Mouse (Mus musculus) embryonic fibroblast, embryonic 13.5 days (primary cell): ENCODE measurements at regions not wholly inside any gene's neighbourhood (a gene's known extent, or its start where the extent isn't known, plus 50 kb on each side); places are given as distances from the start of the nearest gene placed in this dataset.

Experiments used
- H3K27ac ChIP-seq: 2 replicates; pipeline ENCODE4 v1.5.1; 2012; ENCODE audit warnings: low read length, control low read depth, inconsistent platforms; ENCODE audit not compliant: insufficient read depth
- H3K4me1 ChIP-seq: 2 replicates; pipeline ENCODE4 v1.6.1; 2011; ENCODE audit warnings: low read length; ENCODE audit not compliant: control insufficient read depth, insufficient read depth
- H3K4me3 ChIP-seq: 2 replicates; pipeline ENCODE4 v1.5.1; 2011; ENCODE audit warnings: mild to moderate bottlenecking, control low read depth, low read length; ENCODE audit not compliant: insufficient read depth
- CTCF ChIP-seq: IDR thresholded peaks from 2 replicates; pipeline ENCODE4 v1.5.1; 2011; ENCODE audit warnings: mild to moderate bottlenecking, control low read depth, low read length, moderate library complexity, borderline replicate concordance; ENCODE audit not compliant: insufficient read depth
- POLR2A ChIP-seq: IDR thresholded peaks from 2 replicates; pipeline ENCODE4 v1.6.1; 2011; ENCODE audit warnings: low read depth, mild to moderate bottlenecking, control low read depth, low read length, moderate library complexity

DNA sequence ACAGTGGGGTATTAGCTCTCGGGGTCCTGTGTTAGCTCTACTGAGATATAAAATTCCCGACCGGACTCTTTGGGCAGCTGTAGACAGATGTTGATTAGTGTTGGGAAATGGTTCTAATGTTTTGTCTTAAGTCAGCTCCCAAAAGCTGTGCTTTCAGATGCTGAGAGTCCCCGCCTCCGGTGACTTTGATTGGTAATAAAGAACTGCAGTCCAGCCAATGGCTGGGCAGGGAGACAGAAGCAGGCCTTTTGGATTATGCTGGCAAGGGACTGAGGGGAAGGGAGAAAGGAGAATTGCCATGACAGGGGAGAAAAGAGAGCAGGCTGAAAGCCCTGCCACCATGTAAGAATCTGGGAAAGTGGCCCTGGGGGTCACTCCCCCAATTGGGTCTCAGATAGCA is 73.4 kb upstream of the Nabp1 start:
- Histone ChIP-seq H3K27ac (no peak overlapping the region), H3K4me1 (no peaks in the 10 kb centered on the region), H3K4me3 (no peak overlapping the region)
- TF ChIP-seq CTCF (no peak), POLR2A (no peak)

DNA sequence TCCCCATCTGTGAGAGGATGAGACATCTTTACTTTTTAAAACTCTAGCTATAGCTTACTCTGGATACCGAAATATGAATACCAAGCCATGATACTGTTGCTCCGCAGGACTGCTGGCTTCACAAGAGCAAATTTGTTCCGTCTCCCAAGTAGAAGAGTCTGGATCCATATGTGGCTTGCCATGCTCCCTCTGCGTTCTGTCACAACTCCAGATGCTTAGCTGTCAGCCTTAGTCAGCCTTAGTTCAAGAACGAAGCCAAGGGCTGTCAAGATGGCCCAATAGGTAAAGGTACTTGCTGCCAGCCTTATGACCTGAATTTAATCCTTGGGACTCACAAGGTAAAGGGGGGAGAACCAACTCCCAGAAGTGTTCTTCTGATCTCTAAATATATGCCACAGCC is 64.6 kb upstream of the Nabp1 start:
- Histone ChIP-seq H3K4me3 (no peak overlapping the region), H3K4me1 (no peaks in the 10 kb centered on the region), H3K27ac (no peak overlapping the region)
- TF ChIP-seq POLR2A (no peak), CTCF (no peak)

DNA sequence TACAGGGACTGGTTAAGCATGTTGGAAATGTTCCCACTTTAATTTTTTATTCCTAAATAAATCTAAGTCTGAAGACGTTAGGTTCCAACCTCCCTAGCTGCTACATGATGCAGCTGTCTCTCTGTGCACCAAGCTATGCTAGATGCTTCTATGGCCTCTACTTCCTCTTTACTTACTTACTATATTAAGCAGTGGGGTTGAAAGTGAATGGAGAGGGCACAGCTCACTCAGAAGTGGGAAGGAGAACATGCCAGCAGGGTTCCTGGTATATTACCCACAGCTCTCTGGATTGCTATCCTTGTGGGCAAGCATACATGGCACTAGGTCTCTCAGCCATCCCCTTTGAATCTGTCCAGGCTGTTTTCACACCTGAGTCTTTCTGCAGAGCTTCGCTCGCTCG is 61.4 kb upstream of the Nabp1 start:
- H3K4me3 ChIP-seq, result no peak overlapping the region
- H3K27ac ChIP-seq, result no peak overlapping the region
- H3K4me1 ChIP-seq, result no peaks in the 10 kb centered on the region
- no peak for TF ChIP-seq CTCF
- no peak for TF ChIP-seq POLR2A

DNA sequence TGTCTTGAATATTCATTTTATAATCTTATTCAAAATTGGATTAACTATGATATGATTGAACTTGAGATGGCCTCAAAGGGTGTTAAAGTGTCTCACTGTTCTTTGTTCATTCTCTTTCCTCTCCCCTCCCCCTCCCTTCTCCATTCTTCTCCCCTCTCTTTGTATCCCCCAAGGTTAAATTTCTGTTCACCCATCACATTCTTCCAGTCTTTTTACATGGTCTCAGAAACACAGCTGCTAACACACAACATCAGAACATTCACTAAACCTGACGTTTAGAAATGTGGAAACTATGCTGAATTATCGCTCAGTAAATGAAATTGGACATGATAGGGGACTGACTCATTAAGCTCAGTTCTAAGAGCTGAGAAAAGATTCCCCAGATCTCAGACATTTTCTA is 60.6 kb upstream of the Nabp1 start:
- Histone ChIP-seq H3K4me1 (no peaks in the 10 kb centered on the region), H3K27ac (no peak overlapping the region), H3K4me3 (no peak overlapping the region)
- TF ChIP-seq POLR2A (no peak), CTCF (no peak)

DNA sequence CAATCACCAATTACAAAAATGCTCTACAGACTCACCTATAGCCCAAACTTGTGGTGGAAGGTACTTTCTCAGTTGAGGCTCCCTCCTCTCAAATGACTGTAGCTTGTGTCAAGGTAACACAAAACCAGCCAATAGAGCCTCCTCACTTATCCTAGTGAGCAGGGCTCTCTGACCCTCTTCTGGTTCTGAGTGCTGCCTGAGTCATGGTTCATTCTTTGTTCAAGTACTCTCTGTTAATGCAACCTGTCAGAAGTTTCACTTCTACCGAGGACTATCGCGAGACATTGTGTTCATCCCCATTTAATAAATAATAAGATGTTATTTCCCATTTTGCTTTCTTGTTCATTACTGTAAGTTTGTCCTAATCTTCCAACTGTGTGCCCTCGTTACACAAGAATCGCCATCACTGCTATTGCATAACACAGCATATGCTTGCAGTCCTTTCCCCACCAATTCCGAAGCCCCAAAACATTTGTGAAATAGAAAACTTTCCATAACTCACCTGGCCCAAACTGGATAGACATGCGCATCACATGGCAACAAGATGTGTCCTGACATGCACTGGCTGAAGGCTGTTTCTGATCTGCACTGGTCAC is 59.6 kb upstream of the Nabp1 start:
- TF ChIP-seq CTCF, result no peak
- no peak for TF ChIP-seq POLR2A

DNA sequence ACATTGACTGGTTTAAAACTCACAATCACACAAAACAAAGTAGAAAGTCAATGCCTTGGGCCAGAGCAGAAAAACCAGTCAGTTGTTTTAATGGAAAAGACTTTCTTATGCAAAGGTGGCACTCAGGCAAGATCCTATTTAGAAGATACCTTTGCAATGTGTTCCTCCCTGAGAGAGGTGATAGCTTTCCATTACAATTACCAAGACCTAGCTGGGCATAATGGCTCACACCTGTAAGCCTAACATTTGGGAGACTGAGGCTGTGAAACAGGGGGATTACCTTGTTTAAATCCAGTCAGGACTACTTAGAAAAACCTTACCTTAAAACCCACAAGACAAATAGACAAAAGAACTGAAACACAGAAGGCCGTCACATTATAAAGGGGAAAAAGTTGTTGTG is 57.9 kb upstream of the Nabp1 start:
- H3K4me1 ChIP-seq, result no peaks in the 10 kb centered on the region
- H3K27ac ChIP-seq, result no peak overlapping the region
- TF ChIP-seq POLR2A (no peak), CTCF (no peak)
- no peak overlapping the region for H3K4me3 ChIP-seq

More for the DNA sequence above, 59.6 kb upstream of the Nabp1 start:
- no peaks in the 10 kb centered on the region for H3K4me1 ChIP-seq
- H3K4me3 ChIP-seq, result no peak overlapping the region
- H3K27ac ChIP-seq, result no peak overlapping the region

DNA sequence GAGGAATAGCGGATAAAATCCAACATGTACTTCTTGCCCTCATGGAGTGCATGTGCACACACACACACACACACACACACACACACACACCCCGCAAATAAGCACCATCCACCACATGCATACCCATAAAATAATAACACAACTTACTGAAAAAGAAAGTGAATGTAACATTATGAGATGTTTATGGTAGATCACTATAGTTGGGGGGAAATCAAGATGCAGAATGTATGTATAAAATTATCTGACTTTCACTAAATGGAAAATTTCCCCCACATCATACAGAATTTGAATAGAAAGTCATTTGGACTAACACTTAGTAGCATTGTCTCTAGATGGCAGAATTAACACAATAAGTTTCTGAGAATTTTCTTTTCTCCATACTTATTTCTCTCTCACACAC is 57.2 kb upstream of the Nabp1 start:
- Histone ChIP-seq H3K4me3 (no peak overlapping the region), H3K27ac (no peak overlapping the region), H3K4me1 (no peaks in the 10 kb centered on the region)
- TF ChIP-seq CTCF (no peak), POLR2A (no peak)

DNA sequence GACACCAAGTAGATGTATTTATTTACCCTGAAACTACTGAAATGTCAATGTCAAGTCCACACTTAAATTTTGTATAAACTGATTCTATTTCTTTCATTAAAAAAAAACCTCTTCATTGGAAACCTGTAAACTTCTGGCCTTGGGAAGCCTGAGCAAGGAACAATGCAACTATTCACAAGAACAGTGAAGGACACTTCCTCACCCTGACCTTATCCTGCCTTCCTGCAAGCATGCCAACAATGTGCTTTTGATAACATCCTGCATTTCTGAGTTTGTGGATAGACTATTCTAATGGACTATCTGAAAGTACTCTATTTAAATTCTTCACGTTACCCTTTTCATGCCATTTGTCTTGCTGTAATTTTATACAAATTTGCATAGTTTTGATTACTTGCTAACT is 53.1 kb upstream of the Nabp1 start:
- Histone ChIP-seq H3K27ac (no peak overlapping the region), H3K4me3 (no peak overlapping the region), H3K4me1 (no peaks in the 10 kb centered on the region; the same call in 1 of the 2 replicates)
- TF ChIP-seq CTCF (no peak), POLR2A (no peak)

DNA sequence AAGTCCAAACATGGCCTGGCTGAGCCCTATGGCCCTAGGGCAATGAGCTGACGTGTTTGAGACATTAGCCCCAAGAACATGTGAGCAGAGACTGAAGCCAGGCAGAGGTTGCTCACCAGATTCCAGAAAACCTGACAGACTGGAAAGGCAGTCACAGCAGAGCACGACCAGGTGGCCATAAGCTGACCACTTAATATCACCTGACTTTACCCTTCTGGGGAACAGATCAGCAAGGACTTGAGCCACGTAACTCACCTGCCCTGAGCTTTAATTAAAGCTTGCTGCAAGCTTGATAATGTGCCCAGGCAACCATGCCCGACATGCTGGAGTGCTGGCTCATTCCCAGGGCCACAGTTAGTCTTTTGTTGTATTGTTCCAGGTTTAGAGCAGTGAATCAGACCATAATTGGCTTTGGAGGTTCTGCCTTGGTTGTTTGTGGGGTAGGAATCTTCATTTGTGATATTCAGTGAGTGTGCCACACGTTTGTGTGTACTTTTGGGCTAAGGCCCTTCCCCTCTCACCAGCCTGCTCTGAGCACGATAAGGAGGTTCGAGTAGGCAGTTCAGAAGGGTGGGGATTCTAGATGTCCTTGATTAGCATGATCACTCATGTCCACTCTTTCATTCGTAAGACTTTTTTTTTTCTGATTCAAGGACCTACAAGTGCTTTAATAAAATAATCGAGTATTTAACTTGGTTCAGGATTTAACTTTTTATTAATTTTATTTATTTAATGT is 52.1 kb upstream of the Nabp1 start:
- no peak overlapping the region for H3K27ac ChIP-seq
- no peak overlapping the region for H3K4me3 ChIP-seq
- H3K4me1 ChIP-seq, result no peaks in the 10 kb centered on the region; the same call in 1 of the 2 replicates
- TF ChIP-seq CTCF, result no peak
- no peak for TF ChIP-seq POLR2A

DNA sequence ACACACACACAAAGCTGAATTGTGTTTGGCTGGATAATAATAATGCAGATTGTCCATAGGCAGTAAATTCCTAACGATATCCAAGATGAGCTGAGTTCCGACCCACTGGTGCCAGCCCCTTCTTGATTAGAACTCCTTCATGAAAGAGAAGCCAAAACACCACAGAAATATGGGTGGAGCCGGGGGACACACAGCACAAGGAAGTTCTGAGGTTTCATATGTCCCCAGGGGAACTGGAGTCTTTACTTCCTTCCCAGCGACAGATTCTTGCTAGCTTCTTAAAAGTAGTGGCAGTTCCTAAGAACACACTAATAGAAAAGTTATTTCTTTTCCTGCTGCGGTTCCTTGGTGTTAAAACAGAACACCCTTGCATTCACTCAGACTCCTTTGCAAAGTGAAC is 51.4 kb upstream of the Nabp1 start:
- Histone ChIP-seq H3K27ac (no peak overlapping the region), H3K4me1 (no peaks in the 10 kb centered on the region; the same call in 1 of the 2 replicates), H3K4me3 (no peak overlapping the region)
- TF ChIP-seq POLR2A (no peak), CTCF (no peak)

DNA sequence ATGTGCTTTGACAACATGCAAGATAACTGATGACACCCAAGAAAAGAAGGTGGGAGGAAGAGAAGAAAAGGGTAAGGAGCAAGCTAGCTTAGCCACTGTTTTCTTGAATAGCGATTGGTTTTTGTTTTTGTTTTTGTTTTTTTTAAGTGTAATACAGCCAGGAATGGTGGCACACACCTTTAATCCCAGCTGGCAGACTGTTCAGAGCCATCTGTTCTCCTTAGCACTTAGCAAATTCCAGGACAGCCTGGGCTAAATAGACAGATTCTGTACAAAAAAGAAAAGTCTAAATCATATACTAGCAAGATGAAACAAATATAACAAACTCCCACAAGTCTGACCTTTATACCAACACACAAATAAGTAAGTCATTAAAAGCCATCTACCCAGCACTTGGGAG is 50.4 kb upstream of the Nabp1 start:
- TF ChIP-seq CTCF, result no peak
- TF ChIP-seq POLR2A, result no peak
- Histone ChIP-seq H3K4me1 (no peaks in the 10 kb centered on the region; the same call in 1 of the 2 replicates), H3K4me3 (no peak overlapping the region), H3K27ac (no peak overlapping the region)
